Mouse (Mus musculus) left cerebral cortex, postnatal 25 days (tissue): ENCODE results near the gene Bhlhb9. TPM values are rescaled to one million over a fixed set of nuclear protein-coding genes. Genes with fewer than 3 reads are reported as not detected.

Experiments used
- DNase-seq, 2 experiments: peaks; one replicate each; pipeline ENCODE4 v3.0.0; 2022; ENCODE audit warnings: low spot score in 2 of 2, mixed read lengths in 1 of 2
- intact Hi-C: fragments of 180-260 bp; cut with DNase I; formaldehyde crosslinking; loops from one replicate; pipeline ENCODE4 v1.15.1; 2025
- microRNA-seq, 2 experiments: library from miRNA; unstranded; fragments of <30 nt; microRNA quantifications; one replicate each; pipeline ENCODE4 v1.2.0; 2022
- total RNA-seq, 2 experiments: library from RNA; stranded (reverse); gene quantifications; 2 replicates each; pipeline ENCODE4 v1.2.3; 2021

Gene Bhlhb9
- total RNA-seq, 2 experiments from 2014 or later = 66.6 to 71.0 TPM

DNA sequence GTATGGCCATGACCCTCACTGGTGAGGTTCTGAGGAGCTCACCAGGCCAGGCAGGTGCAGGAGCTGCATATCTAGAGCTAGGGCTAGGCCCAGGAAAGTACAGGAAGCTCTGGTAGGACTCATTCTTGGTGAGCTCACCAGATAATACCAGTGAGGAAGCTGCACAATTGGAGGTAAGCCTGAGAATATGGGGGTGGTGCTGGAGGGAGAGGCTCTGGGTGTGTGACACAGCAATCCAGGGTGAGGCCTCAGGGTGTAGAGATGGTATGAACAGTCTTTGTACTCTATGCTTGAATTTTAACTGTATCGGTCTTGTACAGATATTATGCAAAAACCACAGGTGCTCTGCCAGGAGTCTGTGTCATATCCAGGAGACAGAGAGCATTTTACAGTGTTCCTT is 82.2 kb downstream of the Bhlhb9 start:
- no peak for DNase-seq
- intact Hi-C loops = no loop called here

DNA sequence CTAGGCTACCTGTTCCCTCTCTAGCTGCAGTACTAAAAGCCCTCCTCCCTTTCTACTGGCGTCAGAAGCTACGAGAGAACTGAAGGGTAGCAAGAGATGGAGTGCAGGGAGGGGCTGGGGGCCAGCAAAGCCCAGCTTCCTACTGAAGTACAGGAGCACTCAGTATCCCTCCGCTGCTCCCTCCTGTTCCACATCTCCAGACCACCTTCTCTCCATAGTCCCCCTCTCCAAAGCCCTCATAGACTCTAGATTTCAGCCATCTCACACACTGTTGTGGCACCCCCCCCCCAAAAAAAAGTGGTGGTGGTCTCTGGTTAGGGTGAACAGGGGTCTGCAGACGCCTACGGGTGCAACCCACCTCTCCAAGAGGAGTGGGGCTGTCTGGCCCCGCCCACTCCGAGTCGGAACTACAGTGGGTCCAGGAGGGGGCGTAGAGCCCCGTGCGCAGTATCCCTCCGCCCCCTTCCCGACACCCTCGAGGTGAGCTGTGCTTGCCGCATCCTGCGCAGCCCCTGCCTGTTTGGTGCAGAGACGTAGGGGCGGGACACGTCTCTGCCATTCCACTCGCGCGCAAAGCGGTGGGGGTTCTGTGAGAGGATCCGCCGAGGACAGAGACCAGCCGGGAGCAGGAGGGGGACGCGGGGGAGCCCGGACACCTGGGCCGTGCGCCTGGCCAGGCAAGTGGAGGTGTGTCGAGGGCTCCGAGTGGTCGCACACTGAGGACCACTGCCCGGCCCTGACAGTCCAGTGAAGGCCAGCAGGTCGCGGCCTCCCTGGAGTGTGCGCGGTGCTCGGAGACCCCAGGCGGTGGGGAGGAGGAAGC is 88.2 kb downstream of the Bhlhb9 start:
- DNase-seq = peak; percentile 78 to 89
- intact Hi-C loops = loop anchor here (1.0 to 5.0 kb wide), 2 partner anchors 43 to 78 kb away; no protein-coding TSS in a partner anchor

DNA sequence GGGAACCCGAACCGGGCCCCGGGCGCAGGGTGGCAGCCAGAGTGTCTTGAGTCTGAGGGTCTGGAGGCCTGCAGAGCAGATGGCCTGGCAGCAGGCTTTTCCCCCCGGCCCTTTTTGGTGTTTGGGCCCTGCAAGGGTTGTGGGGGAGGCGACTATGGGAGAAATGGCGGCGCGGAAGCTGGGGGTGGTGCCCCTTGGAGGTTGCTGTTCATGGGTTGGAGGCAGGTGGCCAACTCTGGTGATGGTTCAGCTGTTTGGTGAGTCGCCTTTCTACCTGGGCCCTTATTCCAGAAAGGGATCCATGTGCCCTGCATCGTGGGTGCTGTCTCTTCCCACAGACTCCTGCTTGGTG is 88.8 kb downstream of the Bhlhb9 start:
- intact Hi-C loops = loop anchor here (5.0 kb wide), 1 partner anchor 44 kb away; no protein-coding TSS in a partner anchor
- peak; percentile 10 to 18 for DNase-seq

DNA sequence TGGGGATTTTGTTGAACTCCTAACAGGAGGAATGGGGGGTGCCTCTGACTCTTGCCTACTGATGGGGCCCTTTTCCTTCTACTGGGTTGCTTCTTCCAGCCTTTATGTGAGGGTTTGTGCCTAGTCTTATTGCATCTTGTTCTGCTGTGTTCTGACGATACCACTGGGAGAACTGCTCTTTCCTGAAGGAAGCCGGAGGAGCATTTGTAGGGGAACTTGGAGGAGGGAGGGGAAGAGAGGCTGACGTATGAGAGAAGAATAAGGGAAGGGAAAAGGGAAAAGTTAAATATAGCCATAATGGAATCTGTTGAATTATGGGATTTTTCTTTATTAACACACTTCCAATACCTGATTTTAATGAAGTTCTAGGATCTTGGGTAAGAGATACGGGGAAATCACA is 119.2 kb downstream of the Bhlhb9 start:
- intact Hi-C loops = no loop called here
- no peak for DNase-seq

DNA sequence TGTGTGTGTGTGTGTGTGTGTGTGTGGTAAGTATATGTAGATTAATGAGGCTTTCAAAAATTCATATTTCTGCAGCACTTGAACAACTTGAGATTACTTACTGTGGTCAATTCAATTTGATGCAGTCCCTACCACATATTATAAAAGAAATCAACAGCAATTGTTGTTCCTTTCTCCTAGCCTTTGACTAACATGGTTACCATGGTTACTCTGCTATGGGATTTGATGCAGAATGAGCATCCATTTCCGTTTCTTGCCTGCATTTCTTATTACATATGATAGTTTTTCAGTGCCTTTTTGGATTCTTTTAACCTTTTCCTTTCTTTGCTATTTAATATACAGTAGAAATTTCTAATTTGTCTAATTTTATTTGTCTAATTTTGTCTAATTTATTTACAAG is 119.7 kb downstream of the Bhlhb9 start:
- intact Hi-C loops = no loop called here
- DNase-seq = no peak

DNA sequence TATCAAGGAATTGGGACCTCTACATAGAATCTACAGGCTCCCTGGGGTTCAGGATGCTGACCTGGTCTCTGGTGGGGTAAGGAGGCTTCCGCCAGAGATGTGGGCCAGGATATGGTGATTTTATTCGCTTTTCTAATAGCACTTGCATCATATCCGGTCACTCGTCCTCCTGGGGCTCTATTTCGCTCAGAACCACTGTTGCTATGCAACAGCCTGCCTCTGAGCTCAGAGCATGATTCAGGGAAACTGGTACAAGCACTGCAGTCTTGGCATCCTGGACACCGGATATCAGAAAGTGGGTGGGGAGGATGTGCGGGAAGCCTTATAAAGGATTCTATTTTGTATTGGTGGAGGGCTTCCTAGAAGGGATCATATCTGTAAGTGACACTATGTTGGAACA is 124.8 kb downstream of the Bhlhb9 start:
- DNase-seq = peak; percentile 14 to 54
- intact Hi-C loops = no loop called here

DNA sequence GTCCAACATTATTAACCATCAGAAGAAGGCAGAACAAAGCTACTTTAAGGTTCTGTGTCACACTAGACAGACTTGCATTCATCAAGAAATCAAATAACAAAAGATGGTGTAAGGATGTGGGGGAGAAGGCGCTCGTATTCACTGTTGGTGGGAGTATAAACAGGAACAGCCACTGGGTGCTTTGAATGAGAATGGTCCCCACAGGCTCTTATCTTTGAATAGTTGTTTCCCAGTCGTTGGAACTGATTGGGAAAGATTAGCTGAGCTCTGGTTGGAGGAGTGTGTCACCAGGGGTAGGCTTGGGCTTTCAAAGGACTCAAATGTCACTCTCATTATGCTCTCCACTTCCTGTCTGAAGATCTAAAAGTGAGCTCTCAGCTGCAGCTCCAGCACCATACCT is 128.5 kb downstream of the Bhlhb9 start:
- no peak for DNase-seq
- intact Hi-C loops = no loop called here

DNA sequence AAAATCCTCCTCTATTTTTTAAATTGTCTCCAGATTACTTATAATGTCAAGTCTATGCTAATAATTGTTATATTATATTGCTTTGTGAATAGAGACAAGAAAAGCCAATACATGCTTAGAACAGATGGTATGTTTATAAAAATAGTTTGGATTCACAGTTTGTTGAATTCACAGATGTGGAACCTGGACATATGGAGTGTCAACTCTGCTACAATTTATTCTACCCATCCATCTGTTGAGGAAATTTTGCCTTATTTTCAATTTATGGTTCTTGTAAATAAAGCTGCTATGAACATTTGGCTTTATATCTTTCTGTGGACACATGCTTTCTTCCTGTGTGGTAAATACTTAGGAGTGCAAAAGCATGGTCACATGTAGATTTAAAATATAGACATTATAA is 131.2 kb downstream of the Bhlhb9 start:
- DNase-seq = peak in 1 of 2 experiments; percentile 16
- intact Hi-C loops = no loop called here

DNA sequence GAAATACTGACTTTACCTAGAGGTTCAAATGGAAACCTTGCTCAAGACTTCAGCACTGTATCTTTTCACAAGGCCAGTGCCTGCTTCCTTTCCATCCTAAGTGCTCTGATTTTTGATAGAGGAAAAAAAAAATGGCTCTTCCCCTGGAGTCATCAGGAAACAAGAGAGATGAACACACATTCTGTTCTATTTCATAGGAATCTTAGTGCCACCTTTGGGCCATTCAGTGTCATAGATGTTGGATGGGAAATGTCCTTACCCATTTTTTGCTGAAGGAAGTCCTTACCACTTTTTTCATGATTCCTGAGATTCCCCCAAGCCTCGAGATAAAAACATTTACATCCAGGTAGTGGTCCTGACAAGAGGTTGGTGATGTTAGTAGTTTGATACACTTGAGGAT is 139.1 kb downstream of the Bhlhb9 start:
- no peak for DNase-seq
- intact Hi-C loops = no loop called here

Small RNA genes lying within 50 kb of the gene (microRNA-seq; reads per million reads assigned to microRNA genes)
- 0 reads per million in 2 experiments for gene Mir1970

Other genes with a start within 250 kb of the Bhlhb9 start
- 1 to 10 TPM; 2.6 to 3.0 TPM for gene Nxf7, start 198.8 kb upstream of the Bhlhb9 start, total RNA-seq
- not detected for gene Prame, start 169.9 kb upstream of the Bhlhb9 start, total RNA-seq
- not detected for gene Tcp11x2, start 103.8 kb upstream of the Bhlhb9 start, total RNA-seq
- gene Tmsb15a, start 72.3 kb upstream of the Bhlhb9 start, total RNA-seq = not detected
- 10 to 100 TPM; 29.2 to 32.7 TPM for gene Armcx5, start 54.9 kb upstream of the Bhlhb9 start, total RNA-seq
- 100 to 1,000 TPM; 334 to 352 TPM for gene Gprasp1, start 54.9 kb upstream of the Bhlhb9 start, total RNA-seq
- gene Gprasp2, start 41.4 kb downstream of the Bhlhb9 start, total RNA-seq = 100 to 1,000 TPM; 161 to 192 TPM
- gene Arxes2, start 196.2 kb downstream of the Bhlhb9 start, total RNA-seq = 10 to 100 TPM; 66.2 to 75.0 TPM
- 10 to 100 TPM; 40.7 to 41.9 TPM for gene Arxes1, start 235.8 kb downstream of the Bhlhb9 start, total RNA-seq